Mouse (Mus musculus): Measurements from ENCODE around the gene B3gntl1. TPM values are rescaled to one million over a fixed set of nuclear protein-coding genes. Genes with fewer than 3 reads are reported as not detected.
A peak's percentile ranks its signal among the peaks of the same experiment; 100 is the strongest.
"Not testable (repeated sequence)": the region's sequence is repeated elsewhere in the genome, so short reads cannot be mapped to it uniquely, and the experiment has no call there.

Gene B3gntl1
- total RNA-seq, 2 experiments from 2014 or later: 7.1 to 8.1 TPM

DNA sequence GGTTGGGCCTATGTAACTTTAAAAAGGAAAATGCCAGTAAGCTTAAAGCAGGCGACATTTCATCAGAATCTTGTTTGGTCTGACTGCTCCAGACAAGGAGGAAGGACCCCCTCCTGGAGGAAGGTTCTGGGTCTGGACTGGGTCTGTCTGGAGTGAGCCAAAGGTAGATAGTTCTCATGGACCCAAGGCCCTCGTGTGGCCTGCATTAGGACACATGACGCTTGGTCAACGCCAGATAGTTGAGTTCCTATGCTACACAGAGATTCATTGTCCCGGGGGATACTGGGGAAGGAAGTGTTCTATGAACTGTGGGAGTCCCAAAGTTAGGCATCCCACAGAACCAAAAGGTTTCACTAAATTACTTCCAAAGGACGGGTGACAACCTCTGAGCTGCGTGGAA is 676 bp upstream of the B3gntl1 start:
- H3K4me3 ChIP-seq: peak overlapping the region; percentile 96
- no peak for DNase-seq (ENCODE audit: low spot score in 2 of 2)

DNA sequence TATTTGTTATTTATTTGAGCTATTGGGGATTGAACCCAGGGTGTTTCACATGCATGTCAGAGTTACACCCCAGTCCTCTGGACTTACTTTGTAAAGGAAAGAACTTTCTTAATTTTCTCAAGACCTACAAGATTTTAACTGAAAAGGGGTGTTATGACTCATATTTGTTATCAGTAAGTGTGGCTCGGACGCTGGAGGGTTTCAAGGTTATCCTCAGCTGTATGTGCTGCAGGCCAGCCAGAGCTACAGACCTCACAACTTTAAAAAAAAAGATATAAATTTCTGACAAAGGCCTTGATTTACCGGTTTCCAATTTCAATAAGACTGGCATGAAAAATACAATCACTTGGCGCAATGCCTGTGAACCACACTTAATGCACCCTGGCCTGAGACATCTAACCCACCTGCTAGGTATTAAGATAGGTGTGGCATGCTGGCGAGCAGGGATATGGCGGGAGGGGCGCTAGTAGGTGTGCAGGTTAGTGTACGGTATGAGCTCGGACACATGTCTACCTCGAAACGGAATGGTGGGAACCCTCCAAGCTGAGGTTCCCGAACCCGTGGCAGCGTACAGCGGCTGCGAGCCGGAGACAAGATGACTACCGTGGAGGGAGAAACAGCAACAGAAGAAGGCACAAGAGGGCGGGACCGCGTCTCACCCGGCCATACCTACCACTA is 502 bp downstream of the B3gntl1 start:
- no peak for DNase-seq (ENCODE audit: low spot score in 2 of 2)
- peak overlapping the region; percentile 96 for H3K4me3 ChIP-seq
- peak overlapping the region; percentile 96 for H3K27ac ChIP-seq
- peak; percentile 46 for TF ChIP-seq CTCF (conservative IDR thresholded peaks at IDR 0.05)

More for the DNA sequence above, 676 bp upstream of the B3gntl1 start:
- no peak; the same call in 1 of the 2 replicates for TF ChIP-seq CTCF (conservative IDR thresholded peaks at IDR 0.05)
- peak overlapping the region; percentile 96 for H3K27ac ChIP-seq

DNA sequence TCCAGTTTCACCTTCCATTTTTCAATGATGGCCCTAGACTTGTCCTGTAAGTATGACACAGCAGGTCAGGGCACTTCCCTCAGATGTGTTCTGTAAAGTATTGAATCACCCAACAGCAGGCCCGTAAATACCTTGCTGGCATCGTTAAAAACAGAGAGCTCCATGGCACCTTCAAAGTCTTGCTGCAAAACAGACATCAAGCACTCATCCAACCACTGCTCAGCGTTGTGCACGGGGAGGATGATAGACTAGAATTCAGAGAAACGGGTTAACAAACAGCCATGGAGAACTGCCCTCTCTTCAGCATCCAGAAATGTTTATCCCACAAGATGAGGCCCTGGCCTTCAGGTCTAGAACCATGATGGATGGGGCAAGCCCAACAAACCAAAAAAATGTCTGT is 2.0 kb downstream of the B3gntl1 start:
- TF ChIP-seq CTCF (conservative IDR thresholded peaks at IDR 0.05): no peak
- Histone ChIP-seq H3K4me3 (no peak overlapping the region), H3K27ac (no peak overlapping the region)
- no peak for DNase-seq (ENCODE audit: low spot score in 2 of 2)

- Histone ChIP-seq H3K27ac (no peak overlapping the region), H3K4me3 (no peak overlapping the region)
- TF ChIP-seq CTCF (conservative IDR thresholded peaks at IDR 0.05): no peak
- no peak for DNase-seq (ENCODE audit: low spot score in 2 of 2)
These were observed 4.2 kb downstream of the B3gntl1 start for GRCm38 (mm10) chr11:121668776-121669175.

- DNase-seq (ENCODE audit: low spot score in 2 of 2): no peak
- no peak for TF ChIP-seq CTCF (conservative IDR thresholded peaks at IDR 0.05)
- H3K4me3 ChIP-seq: no peak overlapping the region
- no peak overlapping the region for H3K27ac ChIP-seq
These were observed 5.4 kb downstream of the B3gntl1 start for GRCm38 (mm10) chr11:121667541-121667940.

DNA sequence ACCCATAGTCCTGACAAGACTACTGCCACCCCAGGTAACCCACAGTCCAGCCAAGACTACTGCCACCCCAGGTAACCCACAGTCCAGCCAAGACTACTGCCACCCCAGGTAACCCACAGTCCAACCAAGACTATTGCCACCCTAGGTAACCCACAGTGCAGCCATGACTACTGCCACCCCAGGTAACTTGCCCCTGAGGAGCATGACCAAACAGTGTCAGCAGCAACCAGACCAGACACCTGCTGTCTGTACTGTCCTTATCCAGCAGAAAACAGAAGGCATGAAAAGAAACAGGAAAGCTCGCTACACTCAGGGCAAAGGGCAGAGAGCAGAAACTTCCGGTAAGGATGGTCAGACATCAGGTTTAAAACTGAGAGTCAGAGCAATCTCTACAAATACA is 11.8 kb downstream of the B3gntl1 start:
- TF ChIP-seq CTCF (conservative IDR thresholded peaks at IDR 0.05): no peak
- no peak for DNase-seq (ENCODE audit: low spot score in 2 of 2)
- Histone ChIP-seq H3K4me3 (no peak overlapping the region), H3K27ac (no peak overlapping the region)

- DNase-seq (ENCODE audit: low spot score in 2 of 2); H3K4me3 ChIP-seq; H3K27ac ChIP-seq: not testable (repeated sequence)
These were observed 12.3 kb downstream of the B3gntl1 start for GRCm38 (mm10) chr11:121660604-121661003.

DNA sequence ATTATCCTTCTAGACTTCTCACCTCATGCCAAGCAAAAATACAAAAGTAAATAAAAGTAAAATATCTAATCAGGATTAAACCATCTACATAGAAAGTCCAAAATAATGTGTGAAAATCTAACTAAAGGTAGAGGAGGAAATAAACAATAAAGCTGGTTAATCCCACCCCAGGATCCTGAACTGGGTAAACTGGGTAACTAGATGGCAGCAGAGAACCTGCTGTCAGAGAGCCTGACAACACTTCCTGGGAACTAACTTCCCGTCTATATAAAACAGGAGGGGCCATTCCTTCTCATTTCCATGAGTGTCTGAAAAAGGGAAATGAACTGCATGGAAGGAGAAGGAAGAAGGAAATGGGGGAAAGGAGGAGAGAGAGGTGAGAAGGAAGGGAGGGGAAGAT is 14.8 kb downstream of the B3gntl1 start:
- Histone ChIP-seq H3K27ac (no peak overlapping the region), H3K4me3 (no peak overlapping the region)
- no peak for DNase-seq (ENCODE audit: low spot score in 2 of 2)
- TF ChIP-seq CTCF (conservative IDR thresholded peaks at IDR 0.05): peak; percentile 65

DNA sequence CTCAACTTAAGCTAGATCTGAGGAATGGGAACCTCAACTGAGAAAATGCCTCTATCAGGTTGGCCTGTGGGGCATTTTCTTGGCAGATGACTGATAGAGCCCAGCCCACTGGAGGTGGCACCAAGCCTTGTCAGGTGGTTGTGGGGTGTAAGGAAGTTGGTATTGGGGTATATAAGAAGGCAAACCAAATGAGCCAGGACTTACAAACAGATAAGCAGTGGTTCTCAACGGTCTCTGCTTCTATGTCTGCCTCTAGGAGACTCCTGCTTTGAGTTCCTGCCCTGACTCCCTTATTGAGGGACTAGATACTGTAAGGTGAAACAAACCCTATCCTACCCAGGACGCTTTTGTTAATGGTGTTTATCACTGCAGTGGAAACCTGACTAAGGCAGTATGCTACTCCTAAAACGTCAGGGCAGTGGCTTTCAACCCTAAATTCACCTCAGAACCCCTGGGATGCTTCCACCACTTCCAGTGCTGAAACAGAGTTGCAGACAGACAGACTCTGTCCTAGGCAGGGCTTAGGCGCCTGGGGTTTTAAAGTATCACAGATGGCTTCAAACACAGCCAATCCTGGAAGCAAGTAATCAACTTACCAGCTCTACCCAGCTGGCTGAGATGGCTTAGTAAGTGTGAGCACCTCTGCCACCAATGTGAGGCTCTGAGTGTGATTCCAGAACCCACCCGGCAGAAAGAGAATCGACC is 17.0 kb downstream of the B3gntl1 start:
- no peak for DNase-seq (ENCODE audit: low spot score in 2 of 2)
- no peak overlapping the region for H3K4me3 ChIP-seq
- no peak for TF ChIP-seq CTCF (conservative IDR thresholded peaks at IDR 0.05)
- no peak overlapping the region for H3K27ac ChIP-seq

DNA sequence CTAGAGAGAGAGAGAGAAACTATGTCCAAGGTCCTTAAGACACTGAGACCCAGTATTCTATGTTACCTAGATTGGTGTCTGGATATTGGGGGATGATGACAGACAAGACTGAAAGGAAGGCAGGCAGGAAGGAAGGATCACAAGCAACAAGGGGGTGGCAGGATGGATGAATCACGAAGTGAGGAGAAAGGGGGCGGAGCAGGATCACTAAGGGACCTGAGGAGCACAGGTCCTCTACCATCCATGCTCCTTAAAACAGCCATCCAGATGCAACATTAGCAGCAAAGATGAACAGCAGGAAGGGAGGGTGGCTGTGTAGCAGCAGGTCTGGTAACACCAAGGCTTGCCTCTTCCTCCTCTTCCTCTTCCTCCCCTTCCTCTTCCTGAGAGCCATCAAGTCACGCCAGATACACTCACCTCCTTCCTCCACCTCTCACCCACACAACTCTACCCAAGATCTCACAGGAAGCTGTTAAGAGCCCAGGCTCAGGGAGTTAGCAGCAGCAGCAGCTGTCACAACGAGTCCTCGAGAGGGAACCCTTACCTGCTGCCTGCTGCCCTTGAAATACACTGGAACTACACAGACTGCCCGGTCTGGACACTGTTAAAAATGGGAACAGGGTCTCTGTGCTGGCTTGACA is 17.7 kb downstream of the B3gntl1 start:
- TF ChIP-seq CTCF (conservative IDR thresholded peaks at IDR 0.05): no peak
- Histone ChIP-seq H3K27ac (no peak overlapping the region), H3K4me3 (no peak overlapping the region)
- no peak for DNase-seq (ENCODE audit: low spot score in 2 of 2)

- TF ChIP-seq CTCF (conservative IDR thresholded peaks at IDR 0.05): no peak
- DNase-seq (ENCODE audit: low spot score in 2 of 2): no peak
- H3K27ac ChIP-seq: peak overlapping the region; percentile 78
- no peak overlapping the region for H3K4me3 ChIP-seq
These were observed 18.5 kb downstream of the B3gntl1 start for GRCm38 (mm10) chr11:121654406-121654945.

DNA sequence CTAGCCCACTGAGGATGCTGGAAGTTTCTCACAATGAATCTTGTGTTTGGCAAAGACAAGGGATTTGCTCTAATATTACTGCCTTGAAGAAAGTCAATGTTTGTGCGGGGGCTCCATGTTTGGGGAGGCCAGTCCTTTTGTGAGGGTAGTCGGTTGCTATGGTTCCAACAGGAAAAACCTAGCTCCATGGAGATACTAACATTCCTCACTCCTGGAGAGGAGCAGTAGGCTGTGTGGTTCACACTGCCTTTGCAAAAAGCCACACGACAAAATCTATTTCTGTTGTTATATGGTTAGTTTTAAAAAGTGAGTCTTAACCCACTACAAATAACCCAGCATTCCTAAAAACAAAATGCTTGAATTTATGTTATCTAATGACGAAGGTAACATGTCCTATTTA is 19.3 kb downstream of the B3gntl1 start:
- DNase-seq (ENCODE audit: low spot score in 2 of 2): no peak
- peak overlapping the region; percentile 78 for H3K27ac ChIP-seq

More for the DNA sequence above, 19.3 kb downstream of the B3gntl1 start:
- H3K4me3 ChIP-seq: no peak overlapping the region
- TF ChIP-seq CTCF (conservative IDR thresholded peaks at IDR 0.05): no peak

Measured in layer of hippocampus, adult 2 months (tissue).